27 mouse cellular contexts compared by ENCODE assay signal in genomic region chrX:164322492-164322891, GRCm38 (mm10). TPM values are rescaled to one million over a fixed set of nuclear protein-coding genes. Genes with fewer than 3 reads are reported as not detected.
"Had no signal": no experiment of that assay in that cellular context is flagged by ENCODE, and none has a peak within 500 bp of the region (broad histone marks: within the 10 kb centered on the region; RNA-seq: fewer than 3 reads in every experiment).

No protein-coding gene starts in this region.

- H3K9me3 ChIP-seq: heart, embryonic 13.5 days; heart, embryonic 15.5 days; hindbrain, embryonic 13.5 days; hindbrain, embryonic 15.5 days; intestine, embryonic 15.5 days; kidney, embryonic 15.5 days; limb, embryonic 13.5 days; limb, embryonic 15.5 days; liver, embryonic 12.5 days had no signal

- H3K4me3 ChIP-seq: heart, adult 2 months; heart, embryonic 13.5 days; heart, embryonic 15.5 days; hindbrain, embryonic 13.5 days; hindbrain, embryonic 15.5 days; intestine, embryonic 15.5 days; kidney, embryonic 15.5 days; left cerebral cortex, adult 2 months; limb, embryonic 13.5 days; limb, embryonic 15.5 days; liver, embryonic 12.5 days had no signal

- DNase-seq: gastrocnemius, postnatal 14 days; gastrocnemius, postnatal 36 days; heart, adult 11 months; heart, adult 2 months; heart, postnatal 14 days; heart, postnatal 36 days; kidney, adult 18-20 months; kidney, adult 9 months; kidney, postnatal 14 days; kidney, postnatal 36 days; layer of hippocampus, adult 9-11 months; layer of hippocampus, postnatal 36 days had no signal

- ATAC-seq: inflammation-experienced regulatory T-cells, adult 6 months; intestine, embryonic 15.5 days; intestine, postnatal 0 days; liver, embryonic 12.5 days had no signal

- H3K4me1 ChIP-seq: heart, embryonic 13.5 days; heart, embryonic 15.5 days; hindbrain, embryonic 13.5 days; hindbrain, embryonic 15.5 days; intestine, embryonic 15.5 days; kidney, embryonic 15.5 days; limb, embryonic 13.5 days; limb, embryonic 15.5 days; liver, embryonic 12.5 days had no signal

- H3K9ac ChIP-seq: heart, embryonic 13.5 days; heart, embryonic 15.5 days; hindbrain, embryonic 13.5 days; hindbrain, embryonic 15.5 days; intestine, embryonic 15.5 days; kidney, embryonic 15.5 days; limb, embryonic 13.5 days; limb, embryonic 15.5 days; liver, embryonic 12.5 days had no signal

- H3K4me2 ChIP-seq: heart, embryonic 11.5 days; heart, embryonic 13.5 days; heart, embryonic 15.5 days; hindbrain, embryonic 13.5 days; hindbrain, embryonic 15.5 days; intestine, embryonic 15.5 days; kidney, embryonic 15.5 days; limb, embryonic 13.5 days; limb, embryonic 15.5 days; liver, embryonic 12.5 days had no signal

- H3K27me3 ChIP-seq: heart, embryonic 13.5 days; heart, embryonic 15.5 days; intestine, embryonic 15.5 days; limb, embryonic 15.5 days; liver, embryonic 12.5 days had no signal

- H3K36me3 ChIP-seq: heart, embryonic 13.5 days; heart, embryonic 15.5 days; hindbrain, embryonic 13.5 days; hindbrain, embryonic 15.5 days; intestine, embryonic 15.5 days; kidney, embryonic 15.5 days; limb, embryonic 13.5 days; limb, embryonic 15.5 days; liver, embryonic 12.5 days had no signal

- H3K27ac ChIP-seq: heart, adult 2 months; heart, embryonic 13.5 days; heart, embryonic 15.5 days; hindbrain, embryonic 13.5 days; hindbrain, embryonic 15.5 days; intestine, embryonic 15.5 days; kidney, embryonic 15.5 days; kidney, postnatal 0 days; left cerebral cortex, adult 2 months; limb, embryonic 13.5 days; limb, embryonic 15.5 days; liver, embryonic 12.5 days had no signal

RNA-seq across cellular contexts. Expression of gene Vegfd, which starts 50.7 kb away (rescaled TPM):
- total RNA-seq: hematopoietic stem cell, adult 5-6 weeks had no signal
- polyA plus RNA-seq: inflammation-experienced regulatory T-cells, adult 6 months had no signal

RNA-seq across cellular contexts. Expression of gene Pir, which starts 53.3 kb away (rescaled TPM):
- polyA plus RNA-seq: inflammation-experienced regulatory T-cells, adult 6 months had no signal
